Mouse (Mus musculus) megakaryocyte, embryonic 14.5 days (primary cell): Measurements from ENCODE around the gene Frmd5. TPM values are rescaled to one million over a fixed set of nuclear protein-coding genes. Genes with fewer than 3 reads are reported as not detected.

Source experiments
- H3K27me3 ChIP-seq: replicated peaks from 2 replicates; pipeline ENCODE3; 2012; ENCODE audit warnings: inconsistent platforms
- H3K36me3 ChIP-seq: replicated peaks from 2 replicates; pipeline ENCODE3; 2012; ENCODE audit warnings: low read length, inconsistent platforms, mixed read lengths
- H3K4me1 ChIP-seq: 2 replicates; pipeline ENCODE4 v1.6.1; 2012; ENCODE audit warnings: inconsistent platforms
- H3K4me3 ChIP-seq: replicated peaks from 2 replicates; pipeline ENCODE3; 2012; ENCODE audit warnings: moderate library complexity, mild to moderate bottlenecking, inconsistent platforms
- H3K9me3 ChIP-seq: 2 replicates; pipeline ENCODE4 v1.6.1; 2012; ENCODE audit warnings: inconsistent platforms
- FLI1 ChIP-seq: IDR thresholded peaks from 2 replicates; pipeline ENCODE4 v1.6.1; 2012; ENCODE audit warnings: low read length, inconsistent platforms, mixed read lengths
- GATA1 ChIP-seq: IDR thresholded peaks from 3 replicates; pipeline ENCODE4 v1.6.1; 2012; ENCODE audit warnings: mixed read lengths, low read length, inconsistent platforms, borderline replicate concordance
- polyA plus RNA-seq: library from polyadenylated mRNA; stranded (reverse); fragments of >175 nt; gene quantifications from 2 replicates; pipeline ENCODE4 v1.2.3, GENCODE M21; 2012; ENCODE audit warnings: low replicate concordance; ENCODE audit not compliant: insufficient read depth

The Frmd5 gene
- polyA plus RNA-seq, 1 experiment = 1.1 TPM

GRCm38 (mm10) chr2:121642934-121643333 lies 164.0 kb downstream of the Frmd5 start:
- Histone ChIP-seq H3K4me3 (no peak overlapping the region), H3K27me3 (peaks cover 9% of the 10 kb centered on the region), H3K9me3 (no peaks in the 10 kb centered on the region), H3K36me3 (no peaks in the 10 kb centered on the region), H3K4me1 (peaks cover 5% of the 10 kb centered on the region)
- no peak for TF ChIP-seq GATA1
- no peak for TF ChIP-seq FLI1

GRCm38 (mm10) chr2:121632091-121632490 lies 174.8 kb downstream of the Frmd5 start:
- peaks cover 15% of the 10 kb centered on the region for H3K27me3 ChIP-seq
- no peaks in the 10 kb centered on the region for H3K9me3 ChIP-seq
- H3K36me3 ChIP-seq = no peaks in the 10 kb centered on the region
- TF ChIP-seq FLI1 = no peak
- no peak for TF ChIP-seq GATA1
- H3K4me3 ChIP-seq = no peak overlapping the region
- peaks cover 9% of the 10 kb centered on the region for H3K4me1 ChIP-seq

- TF ChIP-seq FLI1 (no peak), GATA1 (no peak)
- no peak overlapping the region for H3K4me3 ChIP-seq
- H3K27me3 ChIP-seq = peaks cover 16% of the 10 kb centered on the region
- H3K4me1 ChIP-seq = peaks cover 9% of the 10 kb centered on the region
- no peaks in the 10 kb centered on the region for H3K9me3 ChIP-seq
- no peaks in the 10 kb centered on the region for H3K36me3 ChIP-seq
These were observed 176.6 kb downstream of the Frmd5 start for GRCm38 (mm10) chr2:121630286-121630685.

GRCm38 (mm10) chr2:121628290-121628689 lies 178.6 kb downstream of the Frmd5 start:
- TF ChIP-seq FLI1 = no peak
- TF ChIP-seq GATA1 = no peak
- Histone ChIP-seq H3K4me3 (no peak overlapping the region), H3K36me3 (no peaks in the 10 kb centered on the region), H3K27me3 (peaks cover 20% of the 10 kb centered on the region), H3K9me3 (peaks cover 6% of the 10 kb centered on the region; the same call in 1 of the 2 replicates), H3K4me1 (peaks cover 9% of the 10 kb centered on the region)

- Histone ChIP-seq H3K4me1 (peaks cover 16% of the 10 kb centered on the region), H3K27me3 (peaks cover 22% of the 10 kb centered on the region), H3K4me3 (no peak overlapping the region), H3K9me3 (peaks cover 6% of the 10 kb centered on the region; the same call in 1 of the 2 replicates), H3K36me3 (no peaks in the 10 kb centered on the region)
- no peak for TF ChIP-seq FLI1
- no peak for TF ChIP-seq GATA1
These were observed 181.0 kb downstream of the Frmd5 start for GRCm38 (mm10) chr2:121625901-121626300.

GRCm38 (mm10) chr2:121621262-121622163 lies 185.4 kb downstream of the Frmd5 start:
- H3K4me1 ChIP-seq = peaks cover 6% of the 10 kb centered on the region
- TF ChIP-seq FLI1 (no peak), GATA1 (no peak)
- peaks cover 6% of the 10 kb centered on the region; the same call in 1 of the 2 replicates for H3K9me3 ChIP-seq
- H3K4me3 ChIP-seq = no peak overlapping the region
- H3K27me3 ChIP-seq = peaks cover 27% of the 10 kb centered on the region
- no peaks in the 10 kb centered on the region for H3K36me3 ChIP-seq

GRCm38 (mm10) chr2:121620582-121621261 lies 186.2 kb downstream of the Frmd5 start:
- TF ChIP-seq FLI1 = no peak
- H3K36me3 ChIP-seq = no peaks in the 10 kb centered on the region
- H3K4me3 ChIP-seq = no peak overlapping the region
- H3K9me3 ChIP-seq = peaks cover 6% of the 10 kb centered on the region; the same call in 1 of the 2 replicates
- peaks cover 31% of the 10 kb centered on the region for H3K27me3 ChIP-seq
- peaks cover 6% of the 10 kb centered on the region for H3K4me1 ChIP-seq

- TF ChIP-seq GATA1 = no peak
- no peak for TF ChIP-seq FLI1
- Histone ChIP-seq H3K9me3 (no peaks in the 10 kb centered on the region), H3K36me3 (no peaks in the 10 kb centered on the region), H3K4me1 (peaks cover 3% of the 10 kb centered on the region; the same call in 1 of the 2 replicates), H3K4me3 (no peak overlapping the region), H3K27me3 (peaks cover 58% of the 10 kb centered on the region)
These were observed 191.7 kb downstream of the Frmd5 start for GRCm38 (mm10) chr2:121615199-121615559.

- no peak overlapping the region for H3K4me3 ChIP-seq
- H3K9me3 ChIP-seq = no peaks in the 10 kb centered on the region
- peaks cover 5% of the 10 kb centered on the region; the same call in 1 of the 2 replicates for H3K4me1 ChIP-seq
- peaks cover 62% of the 10 kb centered on the region for H3K27me3 ChIP-seq
- H3K36me3 ChIP-seq = no peaks in the 10 kb centered on the region
- no peak for TF ChIP-seq GATA1
- no peak for TF ChIP-seq FLI1
These were observed 192.2 kb downstream of the Frmd5 start for GRCm38 (mm10) chr2:121614483-121615198.
